Mouse (Mus musculus) thymus, postnatal 14 days (tissue): ENCODE measurements around the gene Lingo1.

Experiments
- DNase-seq: peaks from one replicate; pipeline ENCODE4 v3.0.0; 2021

Gene Lingo1

GRCm38 (mm10) chr9:56795721-56796655, at the start of gene Lingo1:
Gene Lingo1, minus strand, starts transcription at chr9:56796468.
- DNase-seq = no peak

- DNase-seq = no peak
Observed at GRCm38 (mm10) chr9:56844644-56845043, 48.4 kb upstream of the Lingo1 start.

DNA sequence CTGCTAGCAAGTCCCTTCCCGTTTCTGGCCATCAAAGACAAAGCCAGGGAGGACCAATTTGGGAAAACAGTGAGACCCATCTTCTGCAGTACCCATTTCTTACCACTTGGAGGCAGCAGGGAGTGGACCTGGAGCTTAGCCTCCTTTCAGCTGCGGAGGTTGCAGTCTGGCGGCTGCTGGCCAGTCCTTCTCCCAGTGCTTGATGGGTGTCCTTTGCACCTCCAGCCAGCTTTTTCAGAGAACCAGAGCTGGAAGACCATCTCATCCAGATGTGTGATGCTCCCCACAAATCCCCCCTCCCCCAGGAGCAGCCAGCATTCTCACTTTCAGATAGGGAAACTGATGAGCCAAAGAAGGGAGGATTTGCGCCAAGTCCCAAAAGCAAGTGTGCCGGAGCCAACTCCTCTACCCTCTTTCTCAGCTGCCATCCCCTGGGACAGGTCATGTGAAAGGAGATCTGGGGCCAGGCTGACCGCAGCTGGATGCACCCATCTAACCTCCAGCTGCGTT, 47.5 kb upstream of the Lingo1 start:
- DNase-seq = peak; percentile 41

DNA sequence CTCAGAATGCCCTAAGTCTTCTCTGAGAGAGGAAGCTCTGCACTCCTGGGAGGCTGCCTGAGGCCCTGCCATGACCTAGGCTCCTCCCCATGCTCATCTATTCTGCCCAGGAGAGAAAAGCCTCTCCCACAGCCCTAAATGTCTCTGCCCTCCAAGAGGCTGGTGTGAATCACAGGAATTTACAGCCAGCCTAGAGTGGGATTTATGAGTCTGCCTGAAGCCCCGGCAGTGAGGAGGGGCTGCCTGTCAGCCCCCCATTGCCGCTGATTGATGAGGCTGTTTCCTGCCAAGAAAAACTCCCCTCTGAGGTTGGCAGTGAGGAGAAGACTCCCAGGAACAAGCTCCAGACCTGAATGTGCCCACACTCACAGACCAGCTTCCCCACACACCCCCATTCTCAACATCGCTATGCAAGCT, 46.0 kb upstream of the Lingo1 start:
- no peak for DNase-seq

- DNase-seq = no peak
Observed at GRCm38 (mm10) chr9:56841864-56842263, 45.6 kb upstream of the Lingo1 start.

DNA sequence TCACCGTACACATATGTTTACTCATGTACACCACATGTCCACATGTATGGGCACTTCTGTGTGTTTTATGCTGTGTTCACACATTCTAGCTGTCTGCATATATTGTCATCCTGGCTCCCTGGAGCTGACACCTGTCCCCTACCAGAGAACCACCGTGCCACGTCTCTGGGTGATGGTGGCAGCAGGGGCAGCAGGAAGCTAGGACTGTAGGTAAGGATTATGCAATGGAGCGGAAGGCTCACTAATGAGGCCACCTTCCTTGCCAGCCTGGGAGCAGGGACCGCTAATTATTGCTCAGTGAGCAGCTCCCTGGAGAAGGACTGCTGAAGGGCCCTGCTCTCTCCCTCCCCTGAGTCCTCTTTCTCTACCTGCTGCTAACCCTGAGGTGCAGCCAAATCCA, 44.5 kb upstream of the Lingo1 start:
- no peak for DNase-seq

DNA sequence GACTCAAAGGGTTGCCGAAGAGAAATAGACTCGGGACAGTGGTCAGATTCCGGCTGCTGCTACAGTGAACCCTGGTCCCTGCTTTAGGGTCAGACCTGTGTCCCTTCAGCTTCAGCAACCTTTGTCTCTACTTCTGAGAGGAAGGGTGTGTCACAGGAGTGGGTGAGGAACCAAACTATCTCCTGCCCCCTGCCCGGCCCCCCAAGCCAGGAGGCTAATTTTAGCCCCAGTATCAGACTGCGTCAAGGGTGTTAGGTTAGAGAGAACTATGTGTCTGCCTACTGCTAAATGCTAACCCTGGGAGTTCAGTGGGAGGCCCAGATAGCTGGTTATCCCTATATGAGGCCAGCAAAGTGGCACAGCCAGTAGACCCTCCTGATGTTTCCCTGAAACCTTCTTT, 38.9 kb upstream of the Lingo1 start:
- DNase-seq = no peak

DNA sequence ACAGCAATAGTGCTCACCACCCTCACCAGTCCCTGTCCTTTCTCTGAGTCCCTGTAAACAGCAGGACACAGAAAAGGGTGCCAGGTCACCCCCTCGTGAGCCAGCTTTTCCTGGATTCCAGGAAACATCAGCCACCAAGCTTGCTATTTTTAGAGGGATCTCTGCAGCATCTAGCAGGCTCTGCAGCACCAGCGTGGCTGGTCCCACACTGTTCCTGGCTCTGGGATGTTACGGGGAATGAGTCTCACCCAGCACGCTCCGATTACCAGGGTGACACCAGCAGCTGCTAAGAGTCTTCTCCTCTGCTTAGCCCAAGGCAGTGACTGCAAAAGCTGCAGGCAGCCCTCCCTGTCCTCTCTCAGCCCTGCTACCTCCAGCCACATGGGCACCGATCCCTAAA, 36.6 kb upstream of the Lingo1 start:
- DNase-seq = no peak

DNA sequence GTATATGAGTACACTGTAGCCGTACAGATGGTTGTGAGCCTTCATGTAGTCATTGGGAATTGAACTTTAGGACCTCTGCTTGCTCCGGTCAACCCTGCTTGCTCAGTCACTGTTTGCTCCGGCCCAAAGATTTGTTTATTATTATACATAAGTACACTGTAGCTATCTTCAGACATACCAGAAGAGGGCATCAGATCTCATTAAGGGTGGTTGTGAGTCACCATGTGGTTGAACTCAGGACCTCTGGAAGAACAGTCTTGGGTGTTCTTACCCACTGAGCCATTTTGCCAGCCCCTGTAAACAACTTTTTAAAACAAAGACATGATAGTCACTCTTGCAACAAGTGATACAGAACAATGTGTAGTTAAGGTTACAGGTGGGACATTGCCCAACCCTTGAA, 35.6 kb upstream of the Lingo1 start:
- DNase-seq = no peak

- DNase-seq = no peak
Observed at GRCm38 (mm10) chr9:56830162-56830561, 33.9 kb upstream of the Lingo1 start.

DNA sequence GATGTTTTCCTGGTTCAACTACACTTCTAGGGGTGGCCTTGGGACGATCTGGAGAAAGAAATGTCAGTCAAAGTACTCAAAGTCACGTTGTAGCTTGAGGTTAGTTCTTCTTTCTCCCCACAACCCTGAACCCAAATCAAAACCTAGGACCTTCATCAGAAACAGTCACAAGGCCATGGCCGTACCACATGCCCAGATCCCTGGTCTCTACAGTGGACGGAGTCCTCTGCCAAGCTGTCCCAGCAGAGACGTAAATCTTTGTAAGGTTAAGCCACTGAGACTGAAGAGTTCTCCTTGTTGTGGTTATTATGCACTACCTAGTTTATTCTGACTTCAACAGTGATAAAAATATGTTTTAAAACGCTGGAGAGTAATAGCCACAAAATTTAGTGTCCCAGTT, 32.6 kb upstream of the Lingo1 start:
- DNase-seq = no peak

DNA sequence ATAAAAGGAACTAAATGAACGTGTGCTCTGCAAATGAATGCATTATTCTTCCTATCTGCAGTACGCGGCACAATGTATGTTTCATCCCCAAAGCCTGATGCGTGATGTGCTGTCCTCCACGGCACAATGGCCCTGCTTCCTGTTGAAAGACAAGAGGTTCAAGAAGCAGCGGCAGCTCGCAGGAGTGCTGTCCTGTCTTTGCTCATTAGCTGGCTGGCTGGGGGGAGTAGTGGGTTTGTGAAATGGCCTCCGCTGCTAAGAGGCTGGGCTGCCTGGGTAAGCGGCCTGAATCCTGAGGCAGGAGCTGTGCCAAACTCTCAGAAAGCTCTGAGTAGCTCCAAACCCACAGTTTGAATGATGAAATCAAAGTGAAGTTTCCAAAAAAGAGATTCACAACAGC, 31.9 kb upstream of the Lingo1 start:
- DNase-seq = no peak

DNA sequence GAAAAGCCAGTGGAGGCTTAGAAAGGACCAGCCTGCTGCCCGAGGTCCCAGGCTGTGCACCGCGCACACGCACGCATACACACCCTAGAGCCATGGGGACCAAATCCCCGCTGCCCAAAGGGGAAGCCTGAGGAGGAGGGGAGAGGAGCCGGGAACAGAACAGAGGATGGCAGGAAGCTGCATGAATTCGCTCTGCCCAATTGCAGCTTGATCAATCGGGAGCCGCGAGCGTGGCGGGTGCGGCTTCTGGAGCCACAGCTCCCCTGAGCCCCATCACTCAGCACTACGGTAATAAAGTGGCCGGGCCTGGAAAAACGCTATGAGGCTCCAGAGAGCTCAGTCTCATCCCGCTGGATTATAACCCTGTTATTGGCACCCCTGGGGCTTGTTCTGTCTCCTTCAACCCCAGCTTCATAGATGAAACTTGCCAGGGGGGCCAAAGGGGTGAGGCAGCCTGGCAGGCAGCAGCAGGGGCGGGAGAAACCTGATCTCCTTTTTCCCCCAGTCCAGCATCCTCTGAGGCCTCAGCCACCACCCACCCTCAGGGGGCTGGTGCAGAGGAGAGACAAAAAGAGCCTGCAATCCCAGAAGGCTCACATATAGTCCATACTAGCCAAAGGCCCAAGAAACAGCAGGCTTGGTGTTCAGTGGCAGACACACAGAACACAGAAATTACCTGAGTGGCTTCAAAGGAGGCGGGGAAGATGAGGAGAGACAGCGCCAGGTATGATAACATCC, 29.4 kb upstream of the Lingo1 start:
- DNase-seq = no peak

GRCm38 (mm10) chr9:56824900-56825299, 28.6 kb upstream of the Lingo1 start:
- DNase-seq = peak; percentile 9

DNA sequence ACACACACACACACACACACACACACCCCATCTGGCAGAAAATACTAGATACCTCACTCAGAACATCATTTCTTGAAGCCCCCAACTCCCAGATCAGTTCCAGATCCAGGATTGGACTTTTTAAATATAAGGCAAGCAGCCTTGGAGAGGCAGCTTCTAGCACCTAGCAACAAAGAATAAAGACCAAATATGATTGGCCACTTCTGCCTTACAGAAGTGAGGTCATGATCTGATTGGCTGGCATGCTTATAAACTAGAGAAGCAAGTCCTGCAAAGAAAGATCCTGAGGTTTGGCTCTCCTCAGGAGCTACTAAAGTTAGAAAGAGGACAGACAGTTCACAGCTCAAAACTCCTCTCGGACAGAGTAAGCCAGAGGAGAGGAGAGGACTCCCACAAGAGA, 14.6 kb upstream of the Lingo1 start:
- DNase-seq = no peak

- no peak for DNase-seq
Observed at GRCm38 (mm10) chr9:56807990-56808389, 11.7 kb upstream of the Lingo1 start.

GRCm38 (mm10) chr9:56803146-56803545, 6.9 kb upstream of the Lingo1 start:
- DNase-seq = no peak

GRCm38 (mm10) chr9:56797876-56798275, 1.6 kb upstream of the Lingo1 start:
- no peak for DNase-seq

GRCm38 (mm10) chr9:56796656-56797131, 426 bp upstream of the Lingo1 start:
- DNase-seq = no peak

DNA sequence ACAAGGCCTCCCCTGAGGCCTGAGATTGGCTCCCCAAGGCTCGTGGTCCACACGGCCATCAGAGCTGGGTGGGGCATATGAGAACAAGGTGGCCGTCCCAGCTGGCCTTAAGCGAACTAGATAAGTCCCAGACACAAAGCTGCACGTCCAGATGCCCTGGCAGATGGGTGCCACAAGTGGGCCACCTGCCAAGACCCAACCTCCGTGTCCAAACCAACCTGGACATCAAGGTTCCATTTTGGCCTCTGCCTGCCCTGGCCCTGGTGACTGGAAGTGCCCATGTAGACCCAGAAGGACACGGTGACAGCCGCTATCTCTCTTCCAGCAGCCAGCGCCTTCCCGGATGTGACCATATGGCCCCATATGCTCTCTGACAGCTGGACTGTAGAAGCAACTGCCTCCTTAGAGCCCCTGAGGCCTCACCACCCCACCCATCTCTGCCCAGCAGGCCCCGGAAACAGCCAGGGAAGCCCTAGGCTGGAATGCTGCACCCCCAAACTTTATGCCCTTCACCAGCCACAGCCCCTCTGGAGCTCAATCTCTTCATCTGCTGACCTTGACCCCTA, 4.5 kb downstream of the Lingo1 start:
- no peak for DNase-seq

DNA sequence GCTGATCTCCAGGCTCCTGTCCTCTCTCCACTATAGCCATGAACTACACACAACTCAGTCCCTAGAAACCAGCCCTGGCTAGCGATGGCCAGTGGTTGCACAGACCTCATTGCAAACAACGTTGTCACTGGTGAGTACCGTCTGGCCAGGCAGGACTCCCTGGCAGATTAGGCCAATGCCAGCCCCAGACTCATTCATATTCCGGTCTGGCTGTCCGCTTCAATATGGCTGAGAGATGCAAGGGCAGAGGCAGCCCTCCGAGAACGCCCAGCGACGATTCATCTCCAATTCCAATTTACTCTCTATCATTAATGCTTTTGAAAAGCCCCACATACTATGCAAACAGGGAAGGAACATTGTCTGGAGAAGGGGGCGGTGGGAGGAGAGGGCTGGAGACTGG, 11.7 kb downstream of the Lingo1 start:
- no peak for DNase-seq

GRCm38 (mm10) chr9:56776881-56777801, 19.1 kb downstream of the Lingo1 start:
- DNase-seq = no peak
